Mouse (Mus musculus): Measurements from ENCODE around the gene Fgfr2. TPM values are rescaled to one million over a fixed set of nuclear protein-coding genes. Genes with fewer than 3 reads are reported as not detected.
"Not testable (repeated sequence)": the region's sequence is repeated elsewhere in the genome, so short reads cannot be mapped to it uniquely, and the experiment has no call there.

Fgfr2 gene
- polyA plus RNA-seq, 1 experiment = 1.7 TPM

- no peaks in the 10 kb centered on the region for H3K27me3 ChIP-seq (ENCODE audit: control insufficient read depth, insufficient read depth, insufficient read length)
- TF ChIP-seq MAX (IDR thresholded peaks at IDR 0.05) (no peak), CTCF (IDR thresholded peaks at IDR 0.05; ENCODE audit: control insufficient read depth, insufficient read depth, insufficient read length) (no peak), USF1 (IDR thresholded peaks at IDR 0.05; ENCODE audit: low read depth) (no peak), CEBPB (IDR thresholded peaks at IDR 0.05; ENCODE audit: low read depth) (no peak), MYOD1 (IDR thresholded peaks at IDR 0.05; ENCODE audit: control insufficient read depth, insufficient read length, low read depth) (no peak), MYOG (IDR thresholded peaks at IDR 0.05; ENCODE audit: control insufficient read depth, extremely low read depth, insufficient read length) (no peak), FOSL1 (IDR thresholded peaks at IDR 0.05; ENCODE audit: insufficient read depth, low read length, poor library complexity, severe bottlenecking) (no peak)
- peaks cover 26% of the 10 kb centered on the region for H3K79me3 ChIP-seq (ENCODE audit: low read depth)
- H3K4me3 ChIP-seq (ENCODE audit: insufficient read depth, poor library complexity, severe bottlenecking) = peak overlapping the region; percentile 85
- peak overlapping the region; percentile 72 for H3ac ChIP-seq (ENCODE audit: control insufficient read depth, insufficient read length, low read depth)
- H3K36me3 ChIP-seq (ENCODE audit: control insufficient read depth, insufficient read depth) = no peaks in the 10 kb centered on the region
- H3K79me2 ChIP-seq (ENCODE audit: control insufficient read depth, insufficient read depth) = peaks cover 36% of the 10 kb centered on the region
These were observed 1713.2 kb downstream of the Fgfr2 start for GRCm38 (mm10) chr7:131409988-131410385.

DNA sequence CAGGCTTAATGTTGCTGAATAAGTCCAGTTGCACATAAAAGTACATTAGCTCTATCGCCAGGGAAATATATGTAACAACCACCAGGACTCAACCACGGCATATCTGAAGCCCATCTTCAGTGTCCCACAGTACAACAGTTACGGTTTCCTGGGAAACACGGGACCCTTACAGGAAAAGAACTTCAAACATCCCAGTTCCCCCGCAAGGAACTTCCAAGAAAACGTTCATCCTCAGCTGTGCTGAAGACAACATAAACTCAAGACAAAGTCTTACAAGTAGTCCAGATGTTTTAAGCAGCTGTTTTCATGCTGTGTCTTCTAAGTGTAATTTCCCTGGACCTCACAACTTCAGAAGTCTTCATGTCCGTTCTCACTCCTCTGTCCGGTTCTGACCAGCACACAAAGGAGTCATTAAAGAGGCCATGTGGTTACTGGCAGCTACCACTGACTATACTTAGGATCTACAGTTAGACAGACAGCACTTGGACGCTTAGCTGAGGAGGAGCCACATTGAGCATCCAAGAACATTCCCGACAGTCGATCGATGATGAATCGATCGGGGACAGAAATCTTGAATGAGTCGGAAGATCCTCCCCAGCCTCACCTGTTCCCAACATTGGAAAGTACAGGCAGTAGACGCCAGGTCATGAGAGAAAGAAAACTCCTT, 1713.7 kb downstream of the Fgfr2 start:
- H3K36me3 ChIP-seq (ENCODE audit: control insufficient read depth, insufficient read depth) = no peaks in the 10 kb centered on the region
- peak overlapping the region; percentile 72 for H3ac ChIP-seq (ENCODE audit: control insufficient read depth, insufficient read length, low read depth)
- H3K79me3 ChIP-seq (ENCODE audit: low read depth) = peaks cover 29% of the 10 kb centered on the region
- no peaks in the 10 kb centered on the region for H3K27me3 ChIP-seq (ENCODE audit: control insufficient read depth, insufficient read depth, insufficient read length)
- peak overlapping the region; percentile 85 for H3K4me3 ChIP-seq (ENCODE audit: insufficient read depth, poor library complexity, severe bottlenecking)
- peaks cover 42% of the 10 kb centered on the region for H3K79me2 ChIP-seq (ENCODE audit: control insufficient read depth, insufficient read depth)
- TF ChIP-seq MYOG (IDR thresholded peaks at IDR 0.05; ENCODE audit: control insufficient read depth, extremely low read depth, insufficient read length) = no peak
- TF ChIP-seq MYOD1 (IDR thresholded peaks at IDR 0.05; ENCODE audit: control insufficient read depth, insufficient read length, low read depth) = no peak
- no peak for TF ChIP-seq MAX (IDR thresholded peaks at IDR 0.05)
- TF ChIP-seq CTCF (IDR thresholded peaks at IDR 0.05; ENCODE audit: control insufficient read depth, insufficient read depth, insufficient read length) = no peak
- no peak for TF ChIP-seq USF1 (IDR thresholded peaks at IDR 0.05; ENCODE audit: low read depth)
- no peak for TF ChIP-seq FOSL1 (IDR thresholded peaks at IDR 0.05; ENCODE audit: insufficient read depth, low read length, poor library complexity, severe bottlenecking)
- TF ChIP-seq CEBPB (IDR thresholded peaks at IDR 0.05; ENCODE audit: low read depth) = no peak

- H3K36me3 ChIP-seq (ENCODE audit: control insufficient read depth, insufficient read depth) = peaks cover 27% of the 10 kb centered on the region
- H3K27me3 ChIP-seq (ENCODE audit: control insufficient read depth, insufficient read depth, insufficient read length); H3K79me2 ChIP-seq (ENCODE audit: control insufficient read depth, insufficient read depth); H3K79me3 ChIP-seq (ENCODE audit: low read depth); H3K4me3 ChIP-seq (ENCODE audit: insufficient read depth, poor library complexity, severe bottlenecking); H3ac ChIP-seq (ENCODE audit: control insufficient read depth, insufficient read length, low read depth): not testable (repeated sequence)
These were observed 1731.4 kb downstream of the Fgfr2 start for GRCm38 (mm10) chr7:131391761-131392160.

DNA sequence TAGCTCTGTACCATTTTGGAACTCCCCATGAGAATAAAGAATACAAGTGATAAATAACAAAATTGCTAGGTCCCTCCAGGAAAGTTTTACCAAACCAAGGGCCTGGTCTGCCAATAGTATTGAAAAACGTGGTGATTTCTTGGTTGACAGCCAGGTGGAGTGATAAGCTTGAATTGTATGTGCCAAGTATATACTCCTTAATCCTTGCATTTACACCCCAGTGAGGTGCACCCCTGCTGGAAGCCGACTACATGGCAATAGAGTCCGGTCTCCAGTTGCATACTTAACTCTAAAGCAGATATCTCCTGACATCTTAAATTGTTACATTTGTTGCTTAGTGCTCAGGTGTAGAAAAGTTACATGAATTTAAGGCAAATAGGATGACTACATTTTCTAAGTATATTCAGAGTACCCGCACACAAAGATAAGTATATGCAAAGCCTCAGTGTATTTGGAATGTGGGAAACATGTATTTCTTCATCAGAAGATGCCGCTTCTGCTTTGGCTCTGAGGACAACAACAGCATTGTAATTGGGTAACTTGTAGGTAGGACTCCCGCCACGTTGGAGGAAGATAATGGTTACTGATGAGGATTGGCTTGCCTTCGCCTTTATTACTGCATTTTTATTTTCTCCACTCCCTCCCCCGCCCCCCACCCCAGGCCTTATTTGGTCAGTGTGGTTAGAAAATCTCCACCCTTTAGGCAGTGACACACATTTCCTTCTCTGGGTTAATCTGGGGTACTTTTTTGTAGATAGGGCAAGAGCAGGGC, 1751.1 kb downstream of the Fgfr2 start:
- peaks cover 7% of the 10 kb centered on the region for H3K79me2 ChIP-seq (ENCODE audit: control insufficient read depth, insufficient read depth)
- no peak overlapping the region for H3K4me3 ChIP-seq (ENCODE audit: insufficient read depth, poor library complexity, severe bottlenecking)
- H3K27me3 ChIP-seq (ENCODE audit: control insufficient read depth, insufficient read depth, insufficient read length) = no peaks in the 10 kb centered on the region
- no peak for TF ChIP-seq CEBPB (IDR thresholded peaks at IDR 0.05; ENCODE audit: low read depth)
- TF ChIP-seq FOSL1 (IDR thresholded peaks at IDR 0.05; ENCODE audit: insufficient read depth, low read length, poor library complexity, severe bottlenecking) = no peak
- no peaks in the 10 kb centered on the region for H3K36me3 ChIP-seq (ENCODE audit: control insufficient read depth, insufficient read depth)
- no peak overlapping the region for H3ac ChIP-seq (ENCODE audit: control insufficient read depth, insufficient read length, low read depth)
- no peaks in the 10 kb centered on the region for H3K79me3 ChIP-seq (ENCODE audit: low read depth)

DNA sequence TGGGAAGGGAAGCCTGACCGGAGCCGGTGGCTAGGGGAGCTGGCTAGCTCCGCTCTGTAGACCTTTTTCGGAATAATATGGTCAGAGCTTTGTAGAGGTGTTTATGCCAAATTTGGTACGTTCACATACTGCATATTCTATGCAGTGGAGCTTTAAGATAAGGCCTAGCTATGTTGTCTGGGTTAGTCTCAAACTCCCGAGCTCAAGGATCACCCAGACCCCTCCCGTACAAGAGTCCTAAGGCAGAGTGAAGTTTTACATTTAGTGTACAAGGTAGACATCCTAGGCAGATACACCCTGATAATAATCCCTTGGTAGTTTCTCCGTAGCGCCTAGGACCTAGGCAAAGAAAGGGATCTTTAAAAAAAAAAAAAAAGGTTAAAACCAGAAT, 1751.7 kb downstream of the Fgfr2 start:
- H3K36me3 ChIP-seq (ENCODE audit: control insufficient read depth, insufficient read depth) = no peaks in the 10 kb centered on the region
- TF ChIP-seq MYOG (IDR thresholded peaks at IDR 0.05; ENCODE audit: control insufficient read depth, extremely low read depth, insufficient read length) = no peak
- TF ChIP-seq MYOD1 (IDR thresholded peaks at IDR 0.05; ENCODE audit: control insufficient read depth, insufficient read length, low read depth) = no peak
- no peak for TF ChIP-seq USF1 (IDR thresholded peaks at IDR 0.05; ENCODE audit: low read depth)
- no peak for TF ChIP-seq CTCF (IDR thresholded peaks at IDR 0.05; ENCODE audit: control insufficient read depth, insufficient read depth, insufficient read length)
- no peak for TF ChIP-seq FOSL1 (IDR thresholded peaks at IDR 0.05; ENCODE audit: insufficient read depth, low read length, poor library complexity, severe bottlenecking)
- TF ChIP-seq MAX (IDR thresholded peaks at IDR 0.05) = no peak
- no peak for TF ChIP-seq CEBPB (IDR thresholded peaks at IDR 0.05; ENCODE audit: low read depth)
- H3K79me2 ChIP-seq (ENCODE audit: control insufficient read depth, insufficient read depth) = peaks cover 7% of the 10 kb centered on the region
- H3K4me3 ChIP-seq (ENCODE audit: insufficient read depth, poor library complexity, severe bottlenecking) = peak overlapping the region; percentile 37
- peak overlapping the region; percentile 78 for H3ac ChIP-seq (ENCODE audit: control insufficient read depth, insufficient read length, low read depth)
- H3K79me3 ChIP-seq (ENCODE audit: low read depth) = no peaks in the 10 kb centered on the region
- no peaks in the 10 kb centered on the region for H3K27me3 ChIP-seq (ENCODE audit: control insufficient read depth, insufficient read depth, insufficient read length)
